Mouse (Mus musculus) bone marrow, adult 2 months (tissue): Measurements from ENCODE around the gene Tecpr1.

Experiments used
- CTCF ChIP-seq: fragments of 200-500 bp; IDR thresholded peaks from 2 replicates; pipeline ENCODE4 v1.5.1; 2011; ENCODE audit warnings: low read length, control low read depth; ENCODE audit not compliant: control insufficient read depth, insufficient read depth
- POLR2A ChIP-seq: fragments of 200-500 bp; IDR thresholded peaks from 2 replicates; pipeline ENCODE4 v1.6.1; 2011; ENCODE audit warnings: low read depth, mild to moderate bottlenecking, control low read depth, low read length, borderline replicate concordance; ENCODE audit not compliant: control insufficient read depth

DNA sequence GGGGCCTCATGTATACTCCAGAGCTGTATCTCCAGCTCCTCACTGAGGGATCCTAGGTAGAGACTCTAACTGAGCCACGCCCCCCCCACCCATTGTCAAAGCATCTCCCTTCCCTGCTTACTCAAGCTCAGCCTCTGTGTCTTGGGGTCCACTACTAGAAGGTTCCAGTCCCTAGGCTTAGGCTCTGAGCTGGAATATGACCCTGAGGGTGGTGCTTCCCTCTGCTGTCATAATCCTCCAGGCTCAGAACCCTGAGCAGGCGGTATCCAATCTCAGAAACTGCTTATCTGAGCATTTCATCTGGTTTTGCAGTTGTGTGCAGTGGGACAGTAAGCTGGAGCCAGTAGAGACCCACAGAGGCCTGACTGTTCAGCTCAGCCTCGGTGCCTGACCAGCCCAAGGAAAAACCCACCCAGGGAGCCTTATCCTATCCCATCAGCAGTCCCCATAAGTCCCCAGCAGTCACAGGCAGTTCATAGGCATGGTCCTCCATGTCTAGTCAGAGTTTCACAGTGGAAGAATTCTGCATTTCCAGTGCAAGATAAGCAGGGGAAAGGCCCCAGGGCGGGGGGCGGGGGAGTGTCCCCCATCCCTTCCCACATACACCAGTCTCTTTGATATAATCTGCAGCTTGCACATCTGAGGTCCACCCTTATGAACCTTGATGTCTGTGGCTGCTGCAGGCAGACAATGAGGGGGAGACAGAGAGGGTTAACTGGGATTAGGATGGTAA lies 61.2 kb downstream of the Tecpr1 start:
- TF ChIP-seq CTCF, result no peak
- TF ChIP-seq POLR2A, result no peak
